In genomic region chr6:137079701-137080100, GRCm38 (mm10) we compare ENCODE assay signal across 28 mouse cellular contexts.
"Had no signal": no experiment of that assay in that cellular context is flagged by ENCODE, and none has a peak within 500 bp of the region (broad histone marks: within the 10 kb centered on the region; RNA-seq: fewer than 3 reads in every experiment).

No protein-coding gene starts in this region.

- ATAC-seq: hindbrain, embryonic 16.5 days; intestine, embryonic 16.5 days had no signal

- H3K4me2 ChIP-seq: heart, embryonic 12.5 days; hindbrain, embryonic 12.5 days; hindbrain, embryonic 14.5 days; kidney, embryonic 15.5 days; limb, embryonic 12.5 days; liver, embryonic 11.5 days; liver, embryonic 13.5 days; liver, embryonic 15.5 days had no signal

- H3K9me3 ChIP-seq: heart, embryonic 10.5 days; heart, embryonic 12.5 days; hindbrain, embryonic 10.5 days; hindbrain, embryonic 12.5 days; limb, embryonic 12.5 days; liver, embryonic 13.5 days; liver, embryonic 15.5 days had no signal

- H3K4me3 ChIP-seq: gastrocnemius, adult 2 months; heart, embryonic 10.5 days; heart, embryonic 12.5 days; hindbrain, embryonic 10.5 days; hindbrain, embryonic 12.5 days; kidney, embryonic 15.5 days; limb, embryonic 12.5 days; liver, embryonic 13.5 days; liver, embryonic 15.5 days had no signal

- H3K9ac ChIP-seq: heart, embryonic 12.5 days; hindbrain, embryonic 12.5 days; hindbrain, embryonic 14.5 days; kidney, embryonic 15.5 days; limb, embryonic 12.5 days; liver, embryonic 13.5 days; liver, embryonic 15.5 days had no signal

- DNase-seq: gastrocnemius, adult 2 months; gastrocnemius, postnatal 10 days; gastrocnemius, postnatal 25 days; heart, adult 18-20 months; heart, postnatal 10 days; heart, postnatal 4 days; kidney, adult 11 months; kidney, adult 2 months; kidney, adult 9 months; kidney, postnatal 14 days; kidney, postnatal 36 days; layer of hippocampus, adult 9-11 months; layer of hippocampus, postnatal 36 days; left cerebral cortex, postnatal 4 days; liver; liver, embryonic 13.5 days had no signal

- H3K27me3 ChIP-seq: heart, embryonic 12.5 days; hindbrain, embryonic 12.5 days; kidney, embryonic 15.5 days; limb, embryonic 12.5 days; liver, embryonic 13.5 days; liver, embryonic 15.5 days had no signal

- H3K27ac ChIP-seq: gastrocnemius, adult 2 months; heart, embryonic 10.5 days; hindbrain, embryonic 10.5 days; hindbrain, embryonic 12.5 days; hindbrain, embryonic 14.5 days; kidney, embryonic 15.5 days; kidney, postnatal 0 days; limb, embryonic 12.5 days; liver, embryonic 13.5 days; liver, embryonic 15.5 days had no signal

- H3K4me1 ChIP-seq: heart, embryonic 10.5 days; hindbrain, embryonic 10.5 days; hindbrain, embryonic 12.5 days; kidney, embryonic 15.5 days; liver, embryonic 13.5 days; liver, embryonic 15.5 days had no signal

- H3K36me3 ChIP-seq: heart, embryonic 10.5 days; heart, embryonic 12.5 days; hindbrain, embryonic 10.5 days; hindbrain, embryonic 12.5 days; kidney, embryonic 15.5 days; limb, embryonic 12.5 days; liver, embryonic 13.5 days; liver, embryonic 15.5 days had no signal
